Mouse (Mus musculus): Measurements from ENCODE around the gene Fjx1. TPM values are rescaled to one million over a fixed set of nuclear protein-coding genes. Genes with fewer than 3 reads are reported as not detected.
A peak's percentile ranks its signal among the peaks of the same experiment; 100 is the strongest.

The Fjx1 gene
- 1 to 10 TPM; 7.2 to 7.3 TPM for total RNA-seq (2021)
- long read RNA-seq, experiment 1, transcript Fjx1-201 (1 exons, 3,134 nt): major isoform, 34 of 34 reads
- long read RNA-seq, experiment 1, partial matches to known transcripts: 0 of 34 reads
- long read RNA-seq, experiment 1, other reads (novel, unspliced or antisense): 0 of 34 reads
- long read RNA-seq, experiment 2, transcript Fjx1-201 (1 exons, 3,134 nt): major isoform, 38 of 38 reads
- long read RNA-seq, experiment 2, partial matches to known transcripts: 0 of 38 reads
- long read RNA-seq, experiment 2, other reads (novel, unspliced or antisense): 0 of 38 reads

DNA sequence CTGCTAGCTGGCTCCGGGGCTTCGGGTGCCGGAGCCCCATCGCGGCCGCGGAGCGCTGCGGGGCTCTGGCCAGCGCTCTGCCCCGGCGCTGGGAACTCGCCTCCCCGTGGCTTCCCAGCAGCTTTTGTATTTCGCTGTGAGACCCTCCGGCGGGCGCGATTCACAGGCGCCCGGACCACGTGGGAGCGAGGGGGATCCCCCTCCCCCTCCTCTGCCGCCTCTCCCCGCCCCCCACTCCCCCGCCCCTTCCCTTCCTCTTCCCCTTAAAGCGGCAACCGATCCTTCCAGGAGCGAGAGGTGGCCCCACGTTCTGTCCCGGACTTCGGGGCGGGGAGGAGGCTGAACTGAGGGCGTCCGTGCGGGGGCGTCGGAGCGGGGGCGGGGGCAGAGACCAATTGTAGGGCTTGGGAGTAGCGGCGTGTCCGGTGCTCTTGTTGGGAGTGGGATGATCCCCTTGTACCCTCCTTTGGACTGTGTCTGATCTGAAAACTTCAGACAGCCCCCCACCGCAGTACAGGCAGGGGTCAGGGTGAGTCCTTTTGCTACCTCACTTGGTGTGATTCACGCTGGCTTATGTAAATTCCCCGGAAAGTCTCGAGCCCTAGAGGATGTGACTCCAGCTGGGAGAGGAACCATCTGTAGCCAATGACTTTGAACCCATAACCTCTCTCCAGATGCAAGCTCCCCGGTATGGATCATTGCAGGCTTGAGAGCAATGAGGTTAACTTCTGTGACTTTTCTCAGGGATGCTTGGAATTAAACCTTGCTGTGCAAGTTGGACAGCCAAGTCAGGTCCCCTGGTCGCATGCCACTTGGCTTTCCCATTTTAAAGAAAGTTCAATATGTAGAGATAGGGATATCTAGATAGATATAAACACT is at the start of gene Fjx1:
Gene Fjx1 (minus strand): TSS at position 829 of the 879 bp plus-strand sequence.
- DNase-seq (ENCODE audit: low spot score in 2 of 2): peak in 1 of 2 experiments; percentile 24

DNA sequence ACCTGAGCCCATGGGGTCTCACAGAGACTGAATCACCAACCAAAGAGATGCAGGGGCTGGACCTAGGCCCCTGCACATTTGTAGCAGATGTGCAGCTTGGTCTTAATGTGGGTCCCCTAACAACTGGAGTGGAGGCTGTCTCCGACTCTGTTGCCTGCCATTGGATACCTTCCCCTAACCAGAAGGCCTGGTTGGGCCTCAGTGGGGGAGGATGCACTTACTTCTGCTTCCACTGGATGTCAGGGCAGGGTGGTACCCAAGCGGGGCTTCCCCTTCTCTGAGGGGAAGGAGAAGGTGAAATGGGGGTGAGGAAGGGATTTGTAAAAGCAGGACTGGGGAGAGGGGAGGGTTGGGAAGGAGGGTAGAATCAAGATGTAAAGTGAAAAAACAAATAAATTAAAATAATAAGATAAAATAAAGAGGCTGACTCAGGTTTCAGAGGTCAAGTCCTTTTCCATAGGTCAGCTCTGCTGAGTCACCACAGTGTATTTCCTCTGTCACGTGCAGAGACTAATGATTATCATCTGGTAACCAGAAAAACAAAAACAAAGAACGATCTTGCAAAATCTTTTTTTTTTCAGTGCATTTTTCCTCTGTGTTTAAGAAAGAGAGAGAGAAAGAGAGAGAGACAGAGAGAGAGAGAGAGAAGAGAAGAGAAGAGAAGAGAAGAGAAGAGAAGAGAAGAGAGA is 47.8 kb upstream of the Fjx1 start:
- DNase-seq (ENCODE audit: low spot score in 2 of 2): no peak

DNA sequence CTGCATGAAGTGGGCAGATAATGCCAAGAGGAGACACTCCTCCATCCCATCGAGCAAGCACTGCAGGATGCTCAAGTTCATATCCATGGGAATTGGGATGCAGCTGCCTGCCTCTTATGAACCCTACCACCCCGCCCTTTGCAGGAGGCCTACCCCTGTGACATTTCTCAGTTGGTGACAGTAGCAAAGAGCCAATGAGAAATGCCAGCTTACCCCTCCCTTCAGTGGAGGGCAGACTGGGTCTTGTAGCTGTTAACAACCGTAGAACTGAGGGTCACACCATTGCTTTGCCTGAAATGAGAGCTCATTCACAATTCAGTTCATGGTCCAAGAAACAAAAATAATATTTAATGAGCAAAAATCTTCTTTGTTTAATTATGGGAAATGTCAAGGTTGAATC is 28.4 kb upstream of the Fjx1 start:
- DNase-seq (ENCODE audit: low spot score in 2 of 2): no peak

DNA sequence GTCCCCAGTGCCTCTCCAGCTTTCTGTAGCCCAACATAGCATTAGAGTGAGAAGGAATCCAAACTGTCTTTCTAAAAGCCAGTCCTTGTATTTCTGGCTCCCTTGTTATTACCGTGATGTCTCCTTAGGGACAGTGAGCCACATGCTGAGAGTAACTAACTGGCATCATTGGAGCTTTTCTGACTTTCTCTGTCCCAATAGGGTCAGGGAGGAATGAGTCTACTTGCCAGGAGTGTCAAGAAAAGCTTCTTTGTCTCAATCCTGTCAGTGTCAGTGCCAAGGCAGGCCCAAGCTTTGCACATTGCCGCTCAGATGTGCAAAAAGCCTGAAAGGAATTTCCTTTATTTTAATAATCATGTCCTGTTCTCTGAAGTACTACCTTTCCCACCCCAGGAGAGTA is 23.8 kb upstream of the Fjx1 start:
- no peak for DNase-seq (ENCODE audit: low spot score in 2 of 2)

DNA sequence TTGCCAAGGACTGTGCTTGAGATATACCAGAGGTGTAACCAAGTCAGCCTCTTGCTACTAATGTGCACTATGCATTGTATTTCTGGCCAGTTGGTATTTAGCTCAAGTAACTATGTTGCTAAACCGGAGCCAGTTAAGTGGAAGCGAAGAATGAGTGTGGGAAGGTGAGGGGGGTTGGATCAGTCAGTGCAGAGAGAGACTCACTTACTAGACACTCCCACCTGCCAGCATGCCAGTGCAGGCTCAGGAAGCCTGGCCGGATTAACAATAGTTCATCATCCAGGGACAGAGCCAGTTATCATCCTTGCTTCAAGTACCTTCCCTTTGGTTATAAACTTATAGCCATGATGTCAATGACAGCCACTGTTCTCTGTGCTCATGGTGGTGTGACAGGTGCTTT is 16.3 kb upstream of the Fjx1 start:
- no peak for DNase-seq (ENCODE audit: low spot score in 2 of 2)

DNA sequence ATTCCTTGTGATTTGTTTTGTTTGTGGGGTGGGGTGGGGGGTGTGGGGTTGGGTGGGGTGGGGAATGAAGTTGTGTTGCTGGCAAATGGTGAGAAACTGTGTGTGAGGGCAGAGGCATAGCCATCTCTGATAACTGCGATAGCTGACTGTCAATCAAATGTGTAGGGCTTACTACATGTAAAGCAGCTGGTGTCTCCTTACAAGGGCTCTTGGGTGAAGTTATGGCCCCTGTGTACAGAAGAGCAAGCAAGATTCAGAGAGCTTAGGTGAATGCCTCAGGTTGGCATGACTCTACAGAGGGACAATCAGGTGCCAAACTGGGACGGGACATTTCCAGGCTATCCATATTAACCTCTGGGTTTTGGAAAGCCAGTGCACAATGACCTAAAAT is 12.0 kb upstream of the Fjx1 start:
- DNase-seq (ENCODE audit: low spot score in 2 of 2): no peak

DNA sequence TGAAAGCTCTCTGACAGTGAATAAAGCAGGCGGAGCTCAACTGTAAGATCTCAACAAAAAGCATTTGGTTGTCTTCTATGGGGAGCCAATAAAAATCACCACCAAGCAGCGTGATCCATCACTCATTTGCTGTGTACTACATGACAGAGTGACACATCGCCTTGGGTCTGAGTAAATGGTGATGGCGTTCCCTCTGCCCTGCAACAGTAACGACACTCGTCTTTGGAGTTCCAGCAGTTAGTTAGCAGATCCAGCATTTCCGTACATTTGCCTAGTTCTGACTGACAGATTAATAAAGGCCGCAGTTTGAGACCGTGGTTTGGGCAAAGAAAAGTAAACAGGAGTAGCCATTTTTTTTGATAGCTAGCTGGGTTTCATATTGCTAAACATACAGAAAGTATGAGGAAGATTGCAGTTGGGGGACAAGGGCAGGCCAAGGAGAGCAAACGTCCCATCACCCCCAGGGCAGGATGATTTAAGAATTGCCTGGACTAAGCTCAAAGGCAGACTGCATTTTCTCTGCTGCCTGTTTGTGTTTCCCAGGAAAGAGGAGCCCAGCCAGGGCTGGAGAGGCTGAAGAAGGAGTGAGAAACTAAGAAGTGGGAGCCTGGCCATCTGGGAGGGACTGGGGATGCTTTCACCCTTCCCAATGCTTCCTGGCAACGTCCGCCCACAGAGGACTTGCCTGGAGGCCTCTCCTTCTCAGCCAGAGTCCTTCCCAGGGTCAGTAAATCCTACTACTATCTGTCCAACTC is 11.5 kb upstream of the Fjx1 start:
- DNase-seq (ENCODE audit: low spot score in 2 of 2): peak; percentile 53 to 78

DNA sequence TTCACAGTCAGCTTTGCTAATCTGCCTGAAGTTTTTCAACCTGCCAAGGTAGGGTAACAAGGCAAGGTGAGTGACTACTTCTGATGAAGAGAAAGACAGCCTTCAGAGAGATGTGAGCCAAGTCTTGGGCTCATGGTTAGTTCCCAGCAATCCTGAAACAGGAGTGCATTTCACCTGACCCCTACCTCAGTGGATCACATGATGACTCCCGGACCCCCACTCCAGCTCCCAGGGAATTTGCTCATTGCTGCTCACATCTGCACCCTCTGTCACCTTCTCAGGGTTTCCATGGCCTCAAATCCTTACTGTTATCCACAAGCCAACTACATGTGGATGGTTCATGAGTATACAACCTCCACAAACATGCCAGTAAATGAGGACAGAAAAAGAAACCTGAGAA is 9.2 kb upstream of the Fjx1 start:
- no peak for DNase-seq (ENCODE audit: low spot score in 2 of 2)

DNA sequence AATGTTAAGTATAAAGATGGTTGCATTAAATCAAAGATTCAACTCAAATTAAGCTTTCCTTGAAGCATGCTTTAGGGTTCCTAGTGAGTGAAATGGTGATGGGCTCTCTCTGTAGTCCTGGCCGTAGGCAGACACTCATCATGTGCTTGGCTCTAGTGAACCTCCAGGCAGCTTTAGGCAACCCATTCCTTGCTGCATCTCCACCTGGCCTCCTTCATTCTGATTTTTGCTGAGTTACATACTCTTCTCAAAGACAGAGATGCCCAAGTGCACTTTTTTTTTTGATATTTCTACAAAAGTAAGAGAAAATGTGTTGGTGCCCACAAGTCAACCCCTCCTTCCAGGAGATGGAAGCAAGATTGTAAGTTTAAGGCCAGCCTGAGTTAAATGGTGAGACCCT is 2.8 kb upstream of the Fjx1 start:
- no peak for DNase-seq (ENCODE audit: low spot score in 2 of 2)

DNA sequence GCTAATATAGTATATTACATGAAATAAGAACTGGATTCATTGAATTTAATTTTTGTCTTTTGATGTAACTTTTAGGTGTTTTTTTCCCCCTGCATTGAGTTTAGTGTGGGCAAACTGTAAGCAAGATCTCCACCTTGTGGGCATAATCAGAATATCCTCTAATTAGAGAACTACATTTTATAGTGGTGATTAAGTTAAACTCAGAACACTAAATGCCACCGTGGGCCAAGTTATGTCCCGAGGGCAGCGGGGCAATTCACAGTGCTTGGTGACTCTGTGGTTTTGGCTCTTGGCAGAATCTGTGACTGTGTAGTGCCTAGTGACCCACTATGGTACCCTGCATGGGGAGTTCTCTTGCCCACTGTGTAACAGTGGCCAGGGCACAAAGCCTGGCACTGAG is 1.1 kb upstream of the Fjx1 start:
- no peak for DNase-seq (ENCODE audit: low spot score in 2 of 2)

DNA sequence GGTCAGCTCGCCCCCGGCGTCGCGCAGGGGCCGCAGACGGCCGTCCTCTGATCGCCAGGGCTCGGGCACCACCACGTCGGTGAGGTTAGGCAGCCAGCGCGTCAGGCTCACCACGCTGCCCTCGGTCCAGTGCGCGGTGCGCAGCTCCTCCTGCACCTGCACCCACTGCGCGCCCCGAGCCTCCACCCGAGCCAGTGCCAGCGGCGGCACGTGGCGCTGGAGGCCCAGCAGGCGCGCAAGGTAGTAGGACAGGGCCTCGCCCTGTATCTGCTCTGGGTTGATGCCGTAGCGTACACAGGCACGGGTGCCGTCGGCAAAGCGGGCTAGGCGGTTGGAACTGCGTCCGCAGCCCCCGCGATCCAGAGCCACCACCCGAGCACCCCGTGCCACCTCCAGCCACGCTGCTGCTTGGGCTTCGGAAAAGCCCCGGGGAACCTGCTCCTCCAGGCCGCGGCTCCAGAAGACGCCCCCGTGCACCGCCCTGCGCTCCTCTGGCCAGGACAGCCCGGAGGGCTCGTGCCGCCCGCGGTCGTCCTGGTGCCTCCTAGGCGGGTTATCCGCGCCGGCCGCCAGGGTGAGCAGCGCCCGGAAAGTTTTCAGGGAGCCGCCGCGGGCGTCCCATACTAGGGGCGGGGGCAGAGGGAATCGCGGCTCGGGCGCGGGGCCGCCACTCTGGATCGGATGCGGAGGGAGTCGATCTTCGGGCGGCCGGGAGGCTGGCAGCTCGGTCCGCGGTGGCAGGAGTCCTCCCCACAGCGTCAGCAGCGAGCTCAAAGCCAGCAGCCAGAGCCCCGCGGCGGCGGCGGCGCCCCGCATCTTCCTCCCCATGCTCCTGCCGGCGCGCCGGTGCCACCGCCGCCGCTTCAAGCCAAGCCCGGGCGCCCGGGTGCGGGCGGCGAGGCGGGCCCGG is 1.3 kb downstream of the Fjx1 start:
- DNase-seq (ENCODE audit: low spot score in 2 of 2): peak; percentile 23 to 47

DNA sequence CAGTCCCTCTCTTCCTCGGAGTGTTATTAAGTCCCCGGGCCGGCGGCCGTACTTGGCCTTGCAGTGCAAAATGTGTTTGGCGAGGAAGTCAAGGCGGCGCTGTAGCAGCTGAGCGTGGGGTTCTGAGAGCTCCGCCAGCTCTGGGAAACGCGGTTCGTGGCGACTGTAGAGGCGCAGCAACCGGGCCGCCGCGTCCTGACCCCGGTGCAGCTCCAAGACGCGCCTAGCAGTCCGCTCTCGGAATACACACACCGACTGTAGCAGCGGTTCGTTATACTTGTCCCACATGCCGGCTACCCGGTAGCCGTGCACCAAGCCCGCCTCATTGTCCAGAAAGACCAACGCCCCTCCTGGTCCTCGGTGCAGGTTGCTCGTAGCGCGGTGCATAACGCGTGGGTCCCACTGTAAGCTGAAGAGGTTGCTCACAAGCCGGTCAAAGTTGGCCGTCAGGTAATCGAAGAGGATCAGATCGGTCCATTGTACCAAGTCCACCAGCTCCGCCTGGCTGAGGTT is 2.0 kb downstream of the Fjx1 start:
- DNase-seq (ENCODE audit: low spot score in 2 of 2): peak; percentile 30 to 67

DNA sequence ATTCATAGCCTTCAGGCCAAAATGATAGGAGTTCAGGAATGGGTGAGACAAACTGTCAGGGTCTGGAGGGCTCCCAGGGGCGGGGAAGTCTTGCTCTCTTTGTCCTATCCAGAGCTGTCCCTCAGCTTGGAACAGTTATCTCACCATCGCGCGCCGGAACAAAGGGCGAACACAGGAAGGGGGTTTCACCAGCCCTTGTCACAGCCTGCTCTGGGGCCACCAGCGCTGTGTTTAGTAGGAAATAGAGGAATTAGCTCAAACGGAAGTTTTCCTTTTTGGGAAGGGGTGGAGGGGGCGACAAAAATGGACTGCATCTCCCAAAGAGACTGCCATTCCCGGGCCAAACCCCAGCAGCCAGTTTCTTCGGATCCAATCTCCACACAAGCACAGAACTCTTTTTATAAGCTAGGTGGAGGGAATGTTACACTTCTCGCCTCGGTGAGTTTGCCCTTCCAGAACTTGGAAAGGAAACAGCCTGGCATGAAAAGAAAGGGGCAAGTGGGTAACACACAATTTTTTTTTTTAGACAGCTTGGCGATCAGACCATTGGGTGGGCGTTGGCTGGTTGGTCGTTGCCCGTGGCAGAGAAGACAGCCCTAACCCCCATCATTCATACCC is 2.6 kb downstream of the Fjx1 start:
- DNase-seq (ENCODE audit: low spot score in 2 of 2): peak in 1 of 2 experiments; percentile 20

DNA sequence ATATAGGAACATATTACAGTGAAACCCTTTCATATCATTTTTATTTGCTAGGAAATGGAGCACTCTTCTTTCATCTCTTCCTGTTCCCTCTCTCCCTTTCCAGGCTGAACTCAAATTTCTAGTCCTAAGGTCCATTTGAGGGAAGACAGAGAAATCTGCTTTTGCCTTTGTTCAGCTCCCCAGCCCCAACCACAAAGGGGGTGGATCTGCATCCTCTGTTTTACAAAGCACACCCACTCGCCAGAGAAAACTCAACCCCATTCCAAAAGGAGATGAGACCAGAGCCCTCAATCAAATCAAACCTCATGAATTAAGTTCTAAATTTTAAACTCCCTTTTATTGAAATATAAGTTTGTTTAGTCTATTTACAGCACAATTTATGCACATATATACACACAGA is 3.2 kb downstream of the Fjx1 start:
- no peak for DNase-seq (ENCODE audit: low spot score in 2 of 2)

DNA sequence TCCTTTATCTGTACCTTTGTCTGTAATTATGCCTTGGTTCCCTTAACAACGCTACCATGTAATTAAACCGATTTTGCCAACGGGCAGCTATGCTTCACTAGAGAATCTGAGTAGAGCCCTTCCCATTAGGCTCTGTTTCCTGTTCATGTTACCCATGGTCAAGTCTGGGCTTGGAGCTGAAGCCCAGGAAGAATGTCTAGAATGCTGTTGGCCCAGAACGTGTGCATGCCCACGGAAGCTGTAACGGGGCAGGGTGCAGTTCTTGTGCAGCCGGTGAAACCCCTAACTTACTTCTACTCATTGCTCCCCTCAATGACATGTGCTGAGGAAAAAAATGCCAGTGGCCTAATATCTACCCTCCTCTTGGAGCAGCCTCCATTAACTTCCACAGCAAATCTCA is 4.5 kb downstream of the Fjx1 start:
- DNase-seq (ENCODE audit: low spot score in 2 of 2): no peak

DNA sequence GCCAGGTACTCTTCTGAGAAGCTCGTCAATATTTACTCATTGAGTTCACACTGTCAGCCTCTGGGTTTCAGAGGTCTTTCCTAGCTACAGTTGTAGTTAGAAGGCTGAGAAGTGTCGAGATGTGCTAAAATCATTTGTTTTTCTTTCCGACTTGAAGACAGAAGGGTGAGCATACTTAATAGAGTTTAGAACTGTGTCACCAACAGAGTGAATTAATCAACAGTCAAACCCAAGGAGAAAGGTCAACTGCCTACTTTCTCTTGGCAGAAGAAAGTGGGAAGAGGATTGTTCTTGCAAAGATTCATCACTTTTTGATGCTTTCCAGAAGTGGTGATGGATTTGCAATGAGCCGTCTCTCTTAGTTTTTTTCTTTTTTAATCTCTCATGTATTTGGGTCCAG is 5.4 kb downstream of the Fjx1 start:
- no peak for DNase-seq (ENCODE audit: low spot score in 2 of 2)

DNA sequence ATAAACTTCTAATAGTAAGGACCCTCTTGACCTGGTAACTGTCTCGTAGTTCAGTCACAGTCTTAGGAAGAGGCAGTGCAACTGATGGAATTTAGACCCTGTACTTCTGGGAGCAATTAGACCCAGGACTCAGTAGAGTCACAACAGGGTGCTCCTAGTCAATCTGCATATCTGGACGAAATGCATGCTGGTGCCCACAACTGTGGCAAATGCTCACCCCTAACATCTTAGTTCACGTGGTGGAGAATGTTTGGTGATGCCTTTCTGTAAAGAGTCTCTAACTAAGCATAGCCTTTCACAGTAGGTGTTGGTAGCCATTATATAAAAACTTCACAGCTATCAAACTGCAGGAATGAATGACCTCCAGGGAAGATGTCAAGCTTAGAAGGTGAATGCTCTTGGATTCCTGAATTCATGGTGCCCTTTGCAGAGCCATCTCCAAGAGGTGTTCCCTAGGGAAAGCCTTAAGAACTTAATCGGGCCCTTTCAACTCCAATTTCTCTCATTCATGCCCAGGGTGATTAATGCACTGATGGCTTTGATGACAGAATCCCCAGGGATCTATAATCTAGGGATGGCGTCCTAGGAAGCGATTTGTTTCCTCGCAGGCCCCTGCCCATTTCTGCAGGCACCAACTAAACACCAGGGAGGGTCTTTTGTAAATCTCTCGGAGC is 14.8 kb downstream of the Fjx1 start:
- no peak for DNase-seq (ENCODE audit: low spot score in 2 of 2)

DNA sequence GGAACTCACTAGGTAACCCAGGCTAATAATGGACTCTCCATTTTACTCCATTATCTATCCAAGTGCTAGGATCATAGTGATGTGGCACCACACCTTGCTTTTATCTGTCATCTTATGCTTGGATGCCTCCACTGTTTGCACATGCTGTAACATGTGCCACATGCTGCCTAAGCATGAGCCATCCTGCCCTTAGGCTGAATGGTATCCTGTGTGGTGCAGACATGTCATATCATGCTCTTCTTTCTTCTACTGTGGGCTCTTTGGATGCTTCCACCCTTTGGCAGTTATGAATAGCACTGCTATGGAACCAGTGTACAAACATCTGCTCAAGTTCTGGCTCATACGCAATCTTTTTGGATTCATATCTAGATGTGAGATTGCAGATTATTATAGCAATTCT is 18.4 kb downstream of the Fjx1 start:
- no peak for DNase-seq (ENCODE audit: low spot score in 2 of 2)

DNA sequence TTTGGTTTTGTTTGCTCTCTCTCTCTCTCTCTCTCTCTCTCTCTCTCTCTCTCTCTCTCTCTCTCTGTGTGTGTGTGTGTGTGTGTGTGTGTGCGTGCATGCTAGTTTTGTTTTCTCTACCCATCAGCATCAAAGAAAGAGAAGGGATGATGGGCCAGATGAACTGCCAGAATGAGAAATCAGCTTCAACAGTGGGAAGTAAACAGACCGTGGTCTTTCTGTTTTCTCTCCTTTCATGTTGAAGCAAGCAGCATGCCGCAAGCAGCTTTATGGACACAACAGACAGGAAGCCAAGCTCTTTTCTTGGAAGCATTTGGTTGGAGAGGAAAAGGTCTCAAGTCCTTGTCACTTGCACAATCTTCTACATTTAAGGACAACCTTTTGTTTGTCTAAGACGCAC is 21.2 kb downstream of the Fjx1 start:
- DNase-seq (ENCODE audit: low spot score in 2 of 2): no peak
